Mouse (Mus musculus) hindbrain, embryonic 13.5 days (tissue): ENCODE data around the gene Olig2. TPM values are rescaled to one million over a fixed set of nuclear protein-coding genes. Genes with fewer than 3 reads are reported as not detected.

Experiments
- ATAC-seq: fragments of 200-750 bp; cut with Nextera tagmentation; 2 replicates; pipeline ENCODE4 v1.8.0; 2017; ENCODE audit warnings: moderate TSS enrichment; ENCODE audit not compliant: low FRiP score
- H3K27ac ChIP-seq: fragments of 300-500 bp; sonication (generic); 2 replicates; pipeline ENCODE4 v1.5.1; 2015; ENCODE audit warnings: inconsistent platforms, mild to moderate bottlenecking, moderate library complexity
- H3K27me3 ChIP-seq: fragments of 300-500 bp; sonication (generic); 2 replicates; pipeline ENCODE4 v1.6.1; 2015; ENCODE audit warnings: mild to moderate bottlenecking, inconsistent platforms
- H3K36me3 ChIP-seq: fragments of 300-500 bp; sonication (generic); 2 replicates; pipeline ENCODE4 v1.6.1; 2015; ENCODE audit warnings: mild to moderate bottlenecking, inconsistent platforms
- H3K4me1 ChIP-seq: fragments of 300-500 bp; sonication (generic); replicated peaks from 2 replicates; pipeline ENCODE4 v1.6.1; 2015; ENCODE audit warnings: inconsistent platforms
- H3K4me2 ChIP-seq: fragments of 300-500 bp; sonication (generic); 2 replicates; pipeline ENCODE4 v1.6.1; 2015; ENCODE audit warnings: inconsistent platforms, mild to moderate bottlenecking, moderate library complexity
- H3K4me3 ChIP-seq: fragments of 300-500 bp; sonication (generic); 2 replicates; pipeline ENCODE4 v1.5.1; 2015; ENCODE audit warnings: mild to moderate bottlenecking, inconsistent platforms
- H3K9ac ChIP-seq: fragments of 300-500 bp; sonication (generic); 2 replicates; pipeline ENCODE4 v1.6.1; 2015; ENCODE audit warnings: mild to moderate bottlenecking, inconsistent platforms
- H3K9me3 ChIP-seq: fragments of 300-500 bp; sonication (generic); 2 replicates; pipeline ENCODE4 v1.6.1; 2016; ENCODE audit warnings: inconsistent platforms
- WGBS: fragments of 180-500 bp; shearing (Covaris S2); methylation state at CpG from one replicate; pipeline ENCODE4 v1.1.7; 2015; 5-methylcytosine and 5-hydroxymethylcytosine counted together
- polyA plus RNA-seq: library from polyadenylated mRNA; unstranded; fragments of >200 nt; fragmentation: Nextera tagmentation; extraction: Ambion mirVana; gene quantifications from 2 replicates; pipeline ENCODE4 v1.2.1, GENCODE M21; 2015

Gene Olig2
- 4.0 and 4.4 TPM in 2 replicates for polyA plus RNA-seq

- peak within 1 kb of the TSS; percentile 26 for H3K4me3 ChIP-seq
- under 1% methylated on average over 53 of the region's 53 CpGs for WGBS
- H3K27ac ChIP-seq, result no peak within 1 kb of the TSS
- H3K9me3 ChIP-seq, result no peaks in the 10 kb centered on the region
- peaks cover 41% of the 10 kb centered on the region for H3K4me1 ChIP-seq
- ATAC-seq, result peak; percentile 67
- H3K4me2 ChIP-seq, result peak within 1 kb of the TSS; percentile 44
- H3K27me3 ChIP-seq, result peaks cover 99% of the 10 kb centered on the region
- H3K9ac ChIP-seq, result peak within 1 kb of the TSS; percentile 24
- H3K36me3 ChIP-seq, result no peaks in the 10 kb centered on the region
Observed at GRCm38 (mm10) chr16:91225233-91226037, at the start of gene Olig2. TSS of gene Olig2 (plus strand) at chr16:91225457.

GRCm38 (mm10) chr16:91175892-91176291, 49.4 kb upstream of the Olig2 start:
- WGBS, result 51% methylated on average over 8 of the region's 8 CpGs
- H3K4me1 ChIP-seq, result peaks cover 26% of the 10 kb centered on the region
- H3K4me3 ChIP-seq, result no peak overlapping the region
- H3K9ac ChIP-seq, result no peak overlapping the region
- no peak overlapping the region for H3K4me2 ChIP-seq
- no peaks in the 10 kb centered on the region for H3K9me3 ChIP-seq
- no peak overlapping the region for H3K27ac ChIP-seq
- peaks cover 100% of the 10 kb centered on the region for H3K27me3 ChIP-seq
- H3K36me3 ChIP-seq, result no peaks in the 10 kb centered on the region
- peak; percentile 55; the same call in 1 of the 2 replicates for ATAC-seq

- 40% methylated on average over 8 of the region's 8 CpGs for WGBS
- H3K4me1 ChIP-seq, result no peaks in the 10 kb centered on the region
- H3K4me3 ChIP-seq, result no peak overlapping the region
- H3K27me3 ChIP-seq, result peaks cover 99% of the 10 kb centered on the region
- no peak overlapping the region for H3K27ac ChIP-seq
- H3K9me3 ChIP-seq, result no peaks in the 10 kb centered on the region
- no peaks in the 10 kb centered on the region for H3K36me3 ChIP-seq
- no peak overlapping the region for H3K4me2 ChIP-seq
- ATAC-seq, result no peak
- H3K9ac ChIP-seq, result no peak overlapping the region
Observed at GRCm38 (mm10) chr16:91187046-91187445, 38.2 kb upstream of the Olig2 start.

GRCm38 (mm10) chr16:91187662-91188061, 37.6 kb upstream of the Olig2 start:
- Histone ChIP-seq H3K36me3 (no peaks in the 10 kb centered on the region), H3K9me3 (no peaks in the 10 kb centered on the region), H3K27ac (no peak overlapping the region), H3K4me2 (no peak overlapping the region), H3K4me3 (no peak overlapping the region), H3K27me3 (peaks cover 98% of the 10 kb centered on the region), H3K4me1 (peaks cover 4% of the 10 kb centered on the region), H3K9ac (no peak overlapping the region)
- 74% methylated on average over 10 of the region's 10 CpGs for WGBS
- ATAC-seq, result no peak

- no peak overlapping the region for H3K9ac ChIP-seq
- H3K4me3 ChIP-seq, result no peak overlapping the region
- H3K36me3 ChIP-seq, result no peaks in the 10 kb centered on the region
- no peak for ATAC-seq
- 93% methylated on average over 12 of the region's 12 CpGs for WGBS
- H3K9me3 ChIP-seq, result no peaks in the 10 kb centered on the region
- peaks cover 11% of the 10 kb centered on the region for H3K4me1 ChIP-seq
- H3K27ac ChIP-seq, result no peak overlapping the region
- peaks cover 98% of the 10 kb centered on the region for H3K27me3 ChIP-seq
- no peak overlapping the region for H3K4me2 ChIP-seq
Observed at GRCm38 (mm10) chr16:91188304-91188703, 37.0 kb upstream of the Olig2 start.

GRCm38 (mm10) chr16:91191233-91191632, 34.0 kb upstream of the Olig2 start:
- H3K9ac ChIP-seq, result no peak overlapping the region
- peaks cover 13% of the 10 kb centered on the region for H3K4me1 ChIP-seq
- H3K4me3 ChIP-seq, result no peak overlapping the region
- no peak for ATAC-seq
- WGBS, result 69% methylated on average over 6 of the region's 6 CpGs
- H3K4me2 ChIP-seq, result no peak overlapping the region
- H3K27ac ChIP-seq, result no peak overlapping the region; the same call in 1 of the 2 replicates
- peaks cover 97% of the 10 kb centered on the region for H3K27me3 ChIP-seq
- H3K9me3 ChIP-seq, result no peaks in the 10 kb centered on the region
- no peaks in the 10 kb centered on the region for H3K36me3 ChIP-seq

- WGBS, result 62% methylated on average over 9 of the region's 9 CpGs
- no peak overlapping the region for H3K4me3 ChIP-seq
- no peaks in the 10 kb centered on the region for H3K36me3 ChIP-seq
- no peak overlapping the region for H3K9ac ChIP-seq
- no peak overlapping the region for H3K27ac ChIP-seq
- H3K9me3 ChIP-seq, result 0 out of 2 replicates have a peak, but pooled peaks cover 2% of the 10 kb centered on the region
- H3K4me1 ChIP-seq, result peaks cover 13% of the 10 kb centered on the region
- peaks cover 94% of the 10 kb centered on the region for H3K27me3 ChIP-seq
- H3K4me2 ChIP-seq, result no peak overlapping the region
- ATAC-seq, result no peak; the same call in 1 of the 2 replicates
Observed at GRCm38 (mm10) chr16:91191663-91192237, 33.5 kb upstream of the Olig2 start.

GRCm38 (mm10) chr16:91192672-91193354, 32.4 kb upstream of the Olig2 start:
- peak; percentile 40; the same call in 1 of the 2 replicates for ATAC-seq
- H3K27ac ChIP-seq, result no peak overlapping the region

GRCm38 (mm10) chr16:91199815-91200214, 25.4 kb upstream of the Olig2 start:
- Histone ChIP-seq H3K27me3 (peaks cover 81% of the 10 kb centered on the region), H3K4me2 (no peak overlapping the region), H3K9me3 (peaks cover 16% of the 10 kb centered on the region; the same call in 1 of the 2 replicates), H3K4me3 (no peak overlapping the region), H3K36me3 (no peaks in the 10 kb centered on the region), H3K27ac (no peak overlapping the region), H3K4me1 (no peaks in the 10 kb centered on the region), H3K9ac (no peak overlapping the region)
- 92% methylated on average over 7 of the region's 7 CpGs for WGBS
- no peak for ATAC-seq

More at GRCm38 (mm10) chr16:91192672-91193354, 32.4 kb upstream of the Olig2 start:
- peaks cover 90% of the 10 kb centered on the region for H3K27me3 ChIP-seq
- H3K36me3 ChIP-seq, result no peaks in the 10 kb centered on the region
- H3K9ac ChIP-seq, result no peak overlapping the region
- peak overlapping the region; percentile 25; the same call in 1 of the 2 replicates for H3K4me2 ChIP-seq
- H3K4me1 ChIP-seq, result peaks cover 13% of the 10 kb centered on the region
- peaks cover 10% of the 10 kb centered on the region; the same call in 1 of the 2 replicates for H3K9me3 ChIP-seq
- 14% methylated on average over 15 of the region's 15 CpGs for WGBS
- H3K4me3 ChIP-seq, result no peak overlapping the region

- Histone ChIP-seq H3K4me3 (no peak overlapping the region), H3K4me2 (no peak overlapping the region), H3K9ac (no peak overlapping the region), H3K9me3 (0 out of 2 replicates have a peak, but pooled peaks cover 6% of the 10 kb centered on the region), H3K36me3 (no peaks in the 10 kb centered on the region), H3K27me3 (peaks cover 88% of the 10 kb centered on the region), H3K4me1 (no peaks in the 10 kb centered on the region), H3K27ac (no peak overlapping the region)
- ATAC-seq, result no peak
- WGBS, result 91% methylated on average over 3 of the region's 3 CpGs
Observed at GRCm38 (mm10) chr16:91202989-91203388, 22.3 kb upstream of the Olig2 start.

- H3K9ac ChIP-seq, result no peak overlapping the region
- H3K36me3 ChIP-seq, result no peaks in the 10 kb centered on the region
- no peak overlapping the region for H3K4me3 ChIP-seq
- H3K9me3 ChIP-seq, result 0 out of 2 replicates have a peak, but pooled peaks cover 6% of the 10 kb centered on the region
- ATAC-seq, result no peak
- peaks cover 88% of the 10 kb centered on the region for H3K27me3 ChIP-seq
- H3K4me1 ChIP-seq, result peaks cover 4% of the 10 kb centered on the region
- H3K4me2 ChIP-seq, result no peak overlapping the region
- H3K27ac ChIP-seq, result no peak overlapping the region
- whole genome bisulfite sequencing, result 63% methylated on average over 1 of the region's 1 CpGs
Observed at GRCm38 (mm10) chr16:91206371-91206770, 18.9 kb upstream of the Olig2 start.

- no peak overlapping the region for H3K4me3 ChIP-seq
- no peaks in the 10 kb centered on the region for H3K36me3 ChIP-seq
- 45% methylated on average over 6 of the region's 6 CpGs for WGBS
- no peak for ATAC-seq
- no peak overlapping the region for H3K27ac ChIP-seq
- no peak overlapping the region for H3K4me2 ChIP-seq
- no peak overlapping the region for H3K9ac ChIP-seq
- H3K27me3 ChIP-seq, result peaks cover 100% of the 10 kb centered on the region
- H3K9me3 ChIP-seq, result peaks cover 3% of the 10 kb centered on the region; the same call in 1 of the 2 replicates
- H3K4me1 ChIP-seq, result peaks cover 12% of the 10 kb centered on the region
Observed at GRCm38 (mm10) chr16:91217077-91217476, 8.2 kb upstream of the Olig2 start.
